Mouse (Mus musculus): ENCODE data around the gene Lrrc75a.

GRCm38 (mm10) chr11:62558961-62559646, 89.2 kb downstream of the Lrrc75a start:
- TF ChIP-seq POLR2A (IDR thresholded peaks at IDR 0.05; ENCODE audit: low read depth, low read length) (no peak), CTCF (IDR thresholded peaks at IDR 0.05; ENCODE audit: extremely low read depth, insufficient read length, insufficient replicate concordance, low read depth, low read length) (no peak)

Measured in small intestine, adult 2 months (tissue).